Mouse (Mus musculus) activated CD4-positive, CD25-positive, alpha-beta regulatory T cell, adult 4 months (primary cell): Measurements from ENCODE around the gene Nrxn2. TPM values are rescaled to one million over a fixed set of nuclear protein-coding genes. Genes with fewer than 3 reads are reported as not detected.
A peak's percentile ranks its signal among the peaks of the same experiment; 100 is the strongest.

ENCODE experiments used
- ATAC-seq: one replicate; pipeline ENCODE4 v1.8.0; 2017
- polyA plus RNA-seq, 2 experiments: library from polyadenylated mRNA; unstranded; fragments of 100-300 nt; shearing (Covaris generic); gene quantifications; one replicate each; pipeline ENCODE4 v1.2.1; 2017

Gene Nrxn2
- polyA plus RNA-seq, 2 experiments from 2014 or later: 0.16 TPM; not detected in 1

GRCm38 (mm10) chr19:6416894-6417761 is 1.4 kb upstream of the Nrxn2 start:
- no peak for ATAC-seq

DNA sequence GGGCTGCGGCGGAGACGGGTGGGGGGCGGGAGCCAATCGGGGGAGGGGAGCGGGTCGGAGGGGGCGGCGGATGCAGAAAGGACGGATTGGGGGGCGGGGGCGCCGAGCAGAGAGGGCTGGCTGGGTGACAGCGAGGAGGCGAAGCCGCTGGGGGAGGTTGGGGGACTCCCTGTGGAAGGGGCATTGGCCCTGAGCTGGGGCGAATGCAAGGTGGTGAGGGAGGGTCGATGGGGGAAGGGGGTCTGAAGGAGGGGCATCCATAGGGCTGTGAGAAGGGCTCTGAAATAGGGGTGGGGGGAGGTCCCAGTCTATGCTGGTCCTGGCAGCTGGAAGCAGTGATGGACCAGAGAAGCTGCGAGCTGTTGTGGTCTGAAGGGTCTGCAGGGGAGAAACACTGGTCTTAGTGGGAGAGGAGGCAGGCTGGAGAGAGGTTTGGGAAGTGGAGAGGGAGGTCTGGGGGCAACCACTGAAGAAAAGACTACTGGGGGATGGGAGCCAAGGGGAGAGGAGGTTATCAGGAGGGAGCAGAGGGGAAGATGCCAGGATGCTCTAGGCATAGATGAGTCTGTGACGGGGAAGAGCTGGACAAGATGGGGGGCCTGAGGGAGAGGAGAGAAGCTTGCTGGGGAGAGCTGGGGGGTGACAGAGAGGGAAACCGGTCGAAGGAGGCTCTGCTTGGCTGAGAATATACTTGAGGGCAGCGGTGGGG is 607 bp downstream of the Nrxn2 start:
- no peak for ATAC-seq

- ATAC-seq: no peak
Measured at GRCm38 (mm10) chr19:6419805-6420310, 1.3 kb downstream of the Nrxn2 start.

- ATAC-seq: no peak
Measured at GRCm38 (mm10) chr19:6420481-6421210, 2.1 kb downstream of the Nrxn2 start.

GRCm38 (mm10) chr19:6421211-6421590 is 2.7 kb downstream of the Nrxn2 start:
- ATAC-seq: no peak

GRCm38 (mm10) chr19:6422014-6422413 is 3.5 kb downstream of the Nrxn2 start:
- ATAC-seq: no peak

DNA sequence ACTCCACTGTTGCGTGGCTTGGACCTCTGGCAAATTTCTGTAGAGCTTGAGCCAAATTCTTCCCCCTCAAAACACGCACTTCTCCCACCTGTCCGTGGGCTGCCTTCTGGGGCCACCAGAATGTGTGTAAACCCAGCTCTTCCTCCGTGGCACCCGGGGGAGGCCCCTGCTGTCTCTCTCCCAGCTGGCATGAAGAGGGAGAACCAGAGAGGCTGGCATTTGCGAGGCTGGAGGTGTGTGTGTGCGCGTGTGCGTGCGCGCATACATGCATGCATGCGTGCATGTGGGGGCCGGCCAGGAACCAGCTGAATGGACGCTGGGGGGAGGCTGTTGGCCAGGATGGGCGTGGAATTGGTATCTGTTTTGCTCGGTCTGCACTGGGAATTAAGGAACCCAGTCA is 4.7 kb downstream of the Nrxn2 start:
- ATAC-seq: no peak

DNA sequence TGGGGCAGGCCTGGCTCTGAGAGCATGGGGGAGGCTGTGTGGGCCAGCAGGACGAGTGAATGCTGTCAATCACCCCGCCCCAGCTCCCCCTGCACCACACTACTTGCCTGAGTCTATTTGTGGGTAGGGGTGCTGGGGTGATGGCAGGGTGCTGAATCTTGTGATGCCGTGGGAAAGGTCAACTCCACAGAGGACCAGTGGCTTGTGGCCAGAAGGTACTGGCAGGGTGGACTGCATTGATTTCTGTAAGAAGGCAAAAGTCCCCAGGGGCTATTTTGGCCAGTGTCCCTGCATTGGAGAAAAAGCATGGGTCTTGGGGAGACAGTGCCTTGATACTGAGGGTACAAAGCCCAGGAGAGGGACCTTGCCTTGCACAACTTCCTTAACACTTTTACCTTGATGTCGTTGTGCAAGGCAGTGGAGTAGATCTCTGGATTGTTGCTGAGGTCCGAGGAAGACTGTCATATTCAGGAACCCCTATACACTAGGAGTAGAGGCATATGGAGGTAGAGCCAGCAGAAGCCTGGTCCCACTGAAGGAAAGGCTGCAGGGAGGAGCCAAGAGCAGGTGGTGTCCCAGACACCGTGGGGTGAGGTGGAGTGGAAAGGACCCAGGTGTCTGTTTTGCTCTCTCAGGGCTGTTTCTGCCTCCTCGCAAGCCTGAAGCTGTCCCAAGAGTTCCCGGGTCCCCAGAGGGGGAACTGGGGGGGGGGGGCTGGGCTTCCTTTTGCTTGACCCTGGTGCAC is 5.8 kb downstream of the Nrxn2 start:
- no peak for ATAC-seq

DNA sequence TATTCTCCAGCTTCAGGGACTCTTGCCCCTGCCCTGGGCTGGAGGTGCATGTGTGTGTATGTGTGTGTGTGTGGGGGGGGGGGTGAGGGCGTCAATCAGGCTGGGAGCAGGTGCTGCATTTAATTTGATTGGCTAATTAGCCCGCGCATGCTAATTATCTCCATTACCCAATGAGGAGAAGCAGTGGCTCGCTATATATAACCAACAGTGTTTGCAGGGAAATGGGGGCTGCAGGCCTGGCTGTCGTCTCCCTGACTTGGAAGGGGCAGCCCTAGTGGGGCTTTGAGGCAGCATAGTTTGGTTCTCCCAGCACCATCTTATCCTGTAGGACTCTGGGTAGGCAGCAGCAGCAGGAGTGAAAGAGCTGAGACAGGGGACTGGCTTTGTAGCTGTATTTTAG is 7.1 kb downstream of the Nrxn2 start:
- no peak for ATAC-seq

- ATAC-seq: no peak
Measured at GRCm38 (mm10) chr19:6426703-6427500, 8.4 kb downstream of the Nrxn2 start.

- ATAC-seq: no peak
Measured at GRCm38 (mm10) chr19:6427653-6428434, 9.3 kb downstream of the Nrxn2 start.

DNA sequence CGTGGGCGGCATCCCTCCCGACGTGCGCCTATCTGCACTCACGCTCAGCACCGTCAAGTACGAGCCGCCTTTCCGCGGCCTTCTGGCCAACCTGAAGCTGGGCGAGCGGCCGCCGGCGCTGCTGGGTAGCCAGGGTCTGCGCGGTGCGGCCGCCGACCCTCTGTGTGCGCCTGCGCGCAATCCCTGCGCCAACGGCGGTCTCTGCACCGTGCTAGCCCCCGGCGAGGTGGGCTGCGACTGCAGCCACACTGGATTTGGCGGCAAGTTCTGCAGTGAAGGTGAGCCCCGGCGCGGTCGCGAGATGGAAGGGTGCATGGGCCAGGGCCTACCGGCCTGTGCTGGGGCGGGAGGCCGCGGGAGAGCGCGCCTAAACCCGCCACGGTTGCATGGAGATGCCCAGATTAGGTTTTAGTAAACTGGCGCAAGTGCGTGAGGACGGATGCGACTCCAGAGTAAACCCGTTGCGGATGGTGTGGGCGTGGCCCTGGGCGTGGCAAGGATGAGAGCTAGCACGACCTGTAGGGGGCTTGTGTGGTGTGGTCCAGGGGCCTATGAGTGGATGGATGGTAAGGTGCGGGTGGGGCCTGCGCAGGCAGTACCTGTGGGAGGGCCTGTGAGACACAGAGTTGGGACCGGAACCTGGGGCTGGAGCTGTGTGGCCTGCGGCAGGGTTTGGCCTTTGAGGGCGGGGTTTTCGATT is 10.1 kb downstream of the Nrxn2 start:
- ATAC-seq: no peak

- ATAC-seq: no peak
Measured at GRCm38 (mm10) chr19:6443016-6443415, 24.5 kb downstream of the Nrxn2 start.

GRCm38 (mm10) chr19:6445761-6446423 is 27.4 kb downstream of the Nrxn2 start:
- no peak for ATAC-seq

DNA sequence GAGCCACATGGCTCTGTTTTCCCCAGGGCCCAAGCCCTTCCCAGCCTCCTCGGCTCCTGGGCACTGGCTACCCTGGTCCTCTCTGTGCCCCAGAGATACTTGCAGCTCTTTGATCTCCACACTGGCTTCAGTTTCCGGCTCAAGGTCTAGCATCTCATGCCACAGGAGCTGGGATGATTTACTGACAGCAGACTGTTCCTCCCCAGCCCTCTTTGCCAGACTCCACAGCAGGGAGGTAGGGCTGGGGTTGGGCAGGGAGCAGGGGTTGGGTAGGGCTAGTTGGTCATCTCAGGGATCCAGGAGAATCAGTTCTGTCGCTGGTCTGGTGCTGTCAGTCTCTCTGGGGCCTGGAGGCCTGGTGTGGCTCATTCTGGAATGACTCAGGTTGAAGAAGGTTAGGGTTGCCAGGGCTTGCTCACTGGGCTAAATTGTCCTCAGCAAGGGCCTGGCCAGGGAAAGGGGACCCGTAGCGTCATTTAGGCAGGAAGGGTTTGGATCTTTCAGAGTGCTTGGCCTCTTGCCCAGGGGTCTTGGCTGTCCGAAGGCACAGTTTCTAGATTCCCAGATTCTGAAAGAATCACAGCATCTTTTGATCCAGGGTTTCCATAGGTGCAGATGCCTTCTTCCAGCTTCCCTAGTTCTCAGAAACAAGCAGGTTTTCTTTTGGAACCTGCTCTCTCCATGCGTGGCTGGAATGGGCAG is 28.4 kb downstream of the Nrxn2 start:
- no peak for ATAC-seq

DNA sequence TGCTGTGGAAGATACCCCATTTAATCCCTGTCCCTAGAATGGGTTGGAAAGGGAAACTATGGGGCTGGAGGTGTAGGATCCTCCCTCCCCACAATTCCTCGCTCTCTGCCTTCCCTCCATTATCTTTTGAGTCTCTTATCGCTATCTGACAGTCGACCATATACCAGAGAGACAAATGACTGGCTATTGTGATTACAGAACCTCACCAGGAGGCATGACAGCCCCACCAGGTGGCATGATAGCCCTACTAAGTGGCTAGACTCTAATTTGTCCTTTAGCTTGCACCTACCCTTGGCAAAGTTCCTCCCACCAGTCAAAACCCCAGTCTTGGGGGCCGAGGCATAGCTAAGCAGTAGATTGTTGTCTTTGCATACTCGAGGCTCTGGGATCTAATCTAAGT is 30.2 kb downstream of the Nrxn2 start:
- no peak for ATAC-seq

DNA sequence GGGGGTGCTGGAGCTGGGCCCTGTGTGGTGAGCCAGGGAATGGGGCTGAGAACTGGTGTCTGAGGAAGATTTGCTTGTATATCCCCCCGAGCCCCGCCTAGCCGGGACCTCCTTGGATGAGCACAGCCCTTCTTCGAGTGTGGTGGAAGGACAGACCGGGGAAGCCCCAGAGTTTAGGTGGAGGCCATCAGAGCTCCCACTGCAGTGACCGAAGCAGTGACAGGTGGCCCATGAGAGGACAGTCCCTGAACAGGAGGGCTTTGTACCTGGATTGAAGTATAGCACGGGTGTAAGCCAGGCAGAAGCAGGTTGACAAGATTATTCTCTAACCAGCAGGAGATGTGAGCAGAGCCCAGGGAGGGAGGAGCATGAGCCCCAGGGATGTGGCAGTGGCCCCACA is 31.3 kb downstream of the Nrxn2 start:
- no peak for ATAC-seq

DNA sequence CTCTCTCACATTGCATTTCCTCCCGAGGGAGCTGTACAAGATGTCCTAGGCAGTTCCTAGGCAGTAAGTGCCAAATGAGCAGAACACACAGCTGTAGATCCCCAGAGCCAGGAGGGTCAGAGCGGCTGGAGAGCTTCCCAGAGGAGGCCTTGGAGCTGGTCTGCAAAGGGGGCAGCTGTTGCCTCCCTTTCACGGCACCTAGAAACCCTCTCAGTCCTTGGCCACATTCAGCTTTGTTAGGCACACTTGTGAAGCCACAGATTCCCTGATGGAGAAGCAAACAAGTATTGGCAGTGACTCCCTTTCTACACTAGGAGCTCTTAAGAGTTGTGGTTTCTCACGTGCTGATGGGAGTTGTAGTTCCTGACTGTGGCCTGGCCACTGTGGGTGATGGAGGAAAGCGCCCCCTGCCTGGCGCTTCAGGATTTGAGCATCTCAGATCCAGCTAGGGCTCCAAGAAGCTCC is 33.5 kb downstream of the Nrxn2 start:
- peak; percentile 57 for ATAC-seq
